Mouse (Mus musculus) c-Kit-positive CD71-positive TER-119-negative erythroid progenitor cells, embryonic 14.5 days (primary cell): ENCODE results near the gene Frs2.
A peak's percentile ranks its signal among the peaks of the same experiment; 100 is the strongest.
"Not testable (repeated sequence)": the region's sequence is repeated elsewhere in the genome, so short reads cannot be mapped to it uniquely, and the experiment has no call there.

Experiments used
- DNase-seq: peaks from one replicate; pipeline ENCODE4 v3.0.0-alpha.2; 2013; ENCODE audit warnings: low read depth

Frs2 gene

DNA sequence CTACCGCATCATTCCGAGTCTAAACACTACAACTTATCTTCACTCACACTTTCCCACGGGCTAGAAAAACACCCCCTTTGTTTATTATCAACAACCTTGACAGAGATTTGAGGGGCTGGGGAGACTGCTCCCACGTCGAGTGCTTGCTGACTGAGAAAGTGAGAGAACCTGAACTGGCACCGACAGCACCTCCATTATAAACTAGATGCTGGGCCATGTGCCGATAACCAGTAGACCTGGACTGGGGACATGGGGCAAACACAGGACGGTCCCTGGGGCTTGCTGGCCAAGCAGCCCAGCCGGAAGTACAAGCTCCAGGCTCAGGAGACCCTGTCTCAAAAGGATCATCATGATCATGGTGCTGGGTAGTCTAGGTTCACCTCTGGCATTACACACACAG, 1.9 kb downstream of the Frs2 start:
- DNase-seq, result no peak

DNA sequence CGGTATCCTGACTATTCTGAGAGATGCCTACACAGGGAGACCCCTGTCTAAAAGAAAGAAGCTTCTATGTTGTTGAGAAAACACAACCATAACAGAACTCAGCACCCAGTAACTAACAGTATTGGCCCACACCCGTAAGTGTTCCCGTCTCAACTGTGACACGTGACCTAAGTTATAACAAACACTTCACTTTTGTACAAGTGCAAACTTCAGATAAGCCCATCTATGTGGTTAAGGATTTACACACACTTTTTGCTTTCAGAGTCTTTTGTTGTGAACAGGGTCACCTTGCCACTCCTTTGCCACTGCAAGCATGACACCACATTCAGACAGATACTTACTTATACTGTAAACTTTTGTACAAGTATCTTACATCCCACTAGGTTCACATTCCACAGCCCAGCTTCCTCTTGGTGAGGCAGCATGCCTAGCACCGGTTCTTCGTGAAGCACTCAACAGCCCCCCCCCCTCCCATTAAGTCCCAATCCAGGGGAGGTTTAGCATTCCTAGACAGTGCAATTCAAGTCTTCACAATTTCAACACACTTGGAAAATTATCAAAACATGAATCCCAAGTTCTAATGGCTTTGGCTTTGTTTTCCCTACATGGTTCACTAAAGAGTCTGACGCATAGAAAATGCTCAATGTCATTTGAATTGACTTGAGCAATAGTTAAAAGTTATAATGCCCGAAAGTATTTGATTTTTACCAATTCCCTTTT, 2.6 kb downstream of the Frs2 start:
- peak; percentile 73 for DNase-seq

DNA sequence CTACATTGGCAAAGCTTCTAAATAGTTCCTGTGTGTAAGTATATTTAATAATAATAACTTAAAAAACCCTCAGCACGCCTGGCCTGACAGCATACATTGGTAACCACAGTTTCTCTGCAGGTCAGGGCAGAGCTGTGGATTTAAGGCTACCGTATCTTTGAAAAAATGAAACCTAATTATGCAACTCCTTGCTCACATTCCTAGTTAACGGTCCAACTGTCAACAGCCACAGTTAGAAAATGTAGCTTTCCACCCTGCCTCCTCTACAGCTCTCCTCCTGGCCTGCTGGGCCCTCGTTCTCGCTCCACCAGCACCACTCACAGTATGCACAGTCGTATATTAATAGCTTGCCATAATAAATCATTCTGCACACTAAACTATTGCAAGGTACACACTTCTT, 3.7 kb downstream of the Frs2 start:
- no peak for DNase-seq

DNA sequence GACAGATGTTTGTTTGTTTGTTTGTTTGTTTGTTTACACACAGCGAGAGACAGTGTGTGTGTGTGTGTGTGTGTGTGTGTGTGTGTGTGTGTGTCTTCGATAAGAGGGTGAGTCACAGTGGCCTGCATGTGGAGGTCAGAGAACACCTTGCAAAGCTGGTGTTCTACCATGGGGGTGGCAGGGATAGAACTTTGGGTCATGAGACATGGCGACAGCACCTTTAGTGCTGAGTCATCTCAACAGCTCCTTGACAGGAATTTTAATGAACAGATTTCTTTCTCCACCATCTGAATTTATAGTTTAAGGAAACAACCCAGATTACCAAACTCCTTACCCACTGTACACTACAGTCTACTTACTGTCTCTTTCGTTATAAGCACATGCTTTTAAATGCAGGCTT, 4.3 kb downstream of the Frs2 start:
- no peak for DNase-seq

DNA sequence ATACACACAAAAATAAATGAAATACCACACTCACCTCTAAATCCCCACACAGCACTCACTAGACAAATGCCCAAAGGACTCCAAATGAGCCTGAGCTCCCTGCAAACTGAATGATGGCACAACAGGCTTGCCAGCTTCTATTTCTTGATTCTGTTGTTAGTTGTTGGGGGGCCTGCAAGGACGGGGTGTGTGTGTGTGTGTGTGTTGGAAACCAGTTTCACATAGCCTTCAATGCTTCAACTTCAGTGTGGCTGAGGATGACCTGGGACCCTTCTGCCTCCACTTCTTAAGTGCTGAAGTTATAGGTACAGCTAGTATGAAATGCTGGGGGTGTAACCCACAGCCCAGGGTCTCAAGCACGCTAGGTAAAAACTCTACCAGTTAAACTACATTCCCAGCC, 5.0 kb downstream of the Frs2 start:
- no peak for DNase-seq

DNA sequence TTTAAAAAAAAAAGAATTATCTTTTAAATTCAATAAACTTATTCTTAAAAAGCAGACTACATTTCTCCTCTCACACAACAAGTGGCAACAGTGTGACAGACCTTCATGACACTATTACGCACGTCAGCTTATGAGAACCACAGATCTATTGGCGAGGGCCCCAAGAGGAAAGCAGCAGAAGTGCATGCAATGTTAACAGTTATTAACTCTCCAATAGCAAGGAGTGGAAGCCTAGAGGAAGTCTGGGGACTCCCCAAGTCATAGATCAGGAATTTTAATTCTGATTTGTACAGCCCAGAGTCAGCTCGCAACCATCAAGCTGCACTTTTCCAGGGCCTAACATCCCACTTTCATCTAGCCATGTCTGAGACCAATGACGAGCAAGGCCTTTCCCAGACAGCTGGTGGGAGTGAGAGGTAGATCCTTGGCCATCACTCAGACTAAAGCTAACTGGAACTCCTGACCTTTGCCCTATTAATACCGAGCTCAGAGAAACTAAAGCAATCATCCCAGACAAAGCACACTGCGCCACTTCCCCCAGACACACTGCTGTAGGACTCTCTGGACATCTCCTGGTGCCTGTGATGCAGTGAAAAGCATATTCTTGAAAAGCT, 6.3 kb downstream of the Frs2 start:
- no peak for DNase-seq

DNA sequence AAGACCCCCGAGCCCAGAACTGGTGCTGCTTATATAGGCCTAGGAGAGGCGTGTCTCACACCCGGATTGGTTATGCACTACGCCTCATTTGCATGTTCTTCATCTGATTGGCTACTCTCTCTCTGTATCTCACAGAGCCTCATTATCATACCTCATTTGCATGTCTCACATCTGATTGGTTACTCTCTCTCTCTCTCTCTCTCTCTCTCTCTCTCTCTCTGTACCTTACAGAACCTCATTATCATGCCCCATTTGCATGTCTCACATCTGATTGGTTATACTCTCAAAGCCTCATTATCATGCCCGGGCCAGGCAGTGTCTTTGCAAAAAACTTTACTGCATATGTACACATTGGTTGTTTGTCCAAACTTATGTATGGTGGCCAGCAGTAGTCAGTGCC, 16.8 kb downstream of the Frs2 start:
- DNase-seq, result not testable (repeated sequence)

DNA sequence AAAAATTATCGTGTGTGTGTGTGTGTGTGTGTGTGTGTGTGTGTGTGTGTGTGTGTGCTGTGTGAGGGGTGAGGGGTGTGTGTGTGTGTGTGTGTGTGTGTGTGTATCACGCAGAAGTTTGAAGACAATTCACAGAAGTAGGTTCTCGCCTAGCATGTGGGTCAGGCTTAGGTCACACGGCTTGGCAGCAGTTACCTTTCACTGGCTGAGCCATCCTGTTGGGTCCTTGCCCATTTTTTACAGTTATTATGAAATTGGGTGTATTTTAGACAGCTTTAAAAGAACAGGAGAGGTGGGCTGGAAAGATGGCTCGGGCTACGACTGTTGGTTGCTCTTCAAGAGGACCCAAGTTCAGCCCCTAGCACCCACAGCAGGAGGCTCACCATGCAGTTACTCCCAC, 18.3 kb downstream of the Frs2 start:
- DNase-seq, result no peak

DNA sequence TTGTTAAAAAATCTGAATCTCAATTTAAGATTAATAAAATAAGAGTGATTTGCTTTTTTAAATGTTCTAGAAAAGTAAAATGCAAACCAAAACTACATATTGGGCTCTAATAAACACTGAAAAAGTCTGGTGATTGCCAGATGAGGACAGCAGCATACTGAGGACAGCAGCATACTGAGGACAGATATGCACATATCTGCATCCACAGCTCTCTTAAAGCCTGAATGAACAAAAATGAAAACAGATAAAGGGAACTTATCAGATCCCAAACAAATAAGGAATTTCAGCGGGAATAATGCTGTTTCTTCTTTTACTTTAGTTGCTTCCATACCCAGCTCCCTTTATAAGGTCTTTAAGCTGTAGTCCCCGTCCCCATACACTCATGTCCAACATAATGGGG, 19.6 kb downstream of the Frs2 start:
- DNase-seq, result no peak

DNA sequence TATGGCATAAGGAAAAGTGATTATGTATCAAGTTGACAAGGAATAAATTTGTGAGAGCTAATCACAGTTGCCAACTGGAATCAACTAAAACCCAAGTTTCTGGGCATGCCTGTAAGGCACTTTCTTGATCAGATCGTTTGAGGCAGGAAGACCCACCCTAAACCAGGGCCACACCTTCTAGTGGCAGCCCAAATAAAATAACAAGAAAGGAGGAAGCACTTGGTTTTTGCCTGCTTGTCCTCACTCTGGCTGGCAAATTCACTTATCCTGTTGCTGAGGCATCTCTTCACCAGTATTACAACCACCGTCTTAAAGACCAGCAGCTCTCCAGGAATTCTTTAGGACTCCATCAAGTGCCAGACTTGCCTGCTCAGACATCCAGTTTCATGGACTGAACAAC, 20.9 kb downstream of the Frs2 start:
- no peak for DNase-seq

DNA sequence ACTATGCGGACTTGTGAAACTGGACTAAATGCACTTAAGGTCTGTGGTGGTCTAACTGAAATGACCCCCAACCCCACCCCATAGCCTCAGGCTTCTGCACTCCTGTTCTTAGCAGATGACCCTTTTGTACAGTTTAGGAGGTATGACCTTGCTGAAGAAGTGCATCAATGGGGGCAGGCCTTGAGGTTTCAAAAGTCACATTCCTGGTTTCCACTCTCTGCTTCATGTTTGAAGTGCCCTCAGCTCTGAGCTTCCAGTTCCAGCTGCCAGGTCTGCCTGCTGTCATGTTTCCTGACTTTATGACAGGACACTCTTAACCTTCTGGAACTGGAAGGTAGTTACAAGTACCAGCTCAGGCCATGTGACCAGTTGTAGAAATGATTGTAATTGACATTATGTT, 21.6 kb downstream of the Frs2 start:
- DNase-seq, result no peak

DNA sequence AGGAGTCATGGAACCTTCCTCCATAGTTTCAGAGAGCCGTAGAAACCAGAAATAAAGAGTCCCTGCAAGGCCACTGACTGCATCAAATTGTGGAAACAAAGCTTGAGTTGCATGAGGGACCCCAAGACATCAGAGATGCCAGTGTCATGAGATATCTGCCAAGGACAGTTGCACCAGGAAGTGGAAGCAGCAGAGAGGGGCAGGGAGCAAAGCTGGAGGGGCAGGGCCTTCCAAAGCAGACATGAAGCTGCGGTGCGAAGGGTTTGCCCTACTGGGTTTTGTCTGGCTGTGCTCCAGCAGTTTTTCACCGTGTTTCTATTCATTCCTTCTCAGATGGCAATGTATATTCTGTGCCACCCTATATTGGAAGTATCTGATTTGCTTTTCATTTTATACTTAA, 22.1 kb downstream of the Frs2 start:
- DNase-seq, result no peak

DNA sequence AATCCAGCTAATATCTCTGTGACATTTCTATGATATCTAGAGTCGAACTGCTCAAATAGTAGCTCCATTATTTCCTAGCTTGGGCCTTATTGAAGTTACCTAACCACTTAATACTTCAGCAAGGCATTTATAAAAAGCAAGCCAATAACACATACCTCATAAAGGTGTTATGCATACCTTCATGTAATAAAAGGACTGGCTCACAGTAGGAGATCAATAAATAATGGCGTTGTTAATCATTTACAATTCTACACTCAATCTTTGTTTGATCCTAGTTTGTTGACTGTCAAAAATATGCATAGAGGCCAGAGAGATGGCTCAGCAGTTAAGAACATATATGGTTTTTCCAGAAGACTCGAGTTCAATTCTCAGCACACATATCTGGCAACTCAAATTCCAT, 26.9 kb downstream of the Frs2 start:
- DNase-seq, result no peak

DNA sequence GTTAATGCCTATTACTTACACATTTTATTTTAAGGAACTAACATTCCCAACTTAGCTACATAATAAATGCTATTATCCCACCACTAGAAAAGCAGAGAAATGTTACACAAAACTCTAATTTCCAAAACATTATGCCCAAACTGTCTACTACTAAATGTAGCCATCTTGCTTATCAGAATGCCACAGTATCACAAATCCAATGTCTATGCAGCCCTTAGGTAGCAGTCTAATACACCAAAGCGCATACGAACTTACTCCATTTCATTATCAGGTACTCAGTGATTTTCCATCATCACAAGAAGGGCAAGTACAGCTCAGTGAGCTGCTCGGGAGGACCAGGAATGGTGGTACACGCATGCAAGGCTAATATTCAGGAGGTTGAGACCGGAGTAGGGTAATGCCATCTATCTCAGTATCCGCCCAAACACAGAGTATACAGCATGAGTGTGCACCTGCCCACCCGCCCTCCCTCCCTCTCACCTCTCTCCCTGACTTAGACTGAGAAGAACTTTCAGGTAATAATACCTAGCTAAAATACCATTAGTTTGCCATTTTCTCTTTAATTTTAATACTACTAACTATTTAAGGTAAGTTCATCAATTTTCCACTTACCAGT, 28.2 kb downstream of the Frs2 start:
- no peak for DNase-seq

DNA sequence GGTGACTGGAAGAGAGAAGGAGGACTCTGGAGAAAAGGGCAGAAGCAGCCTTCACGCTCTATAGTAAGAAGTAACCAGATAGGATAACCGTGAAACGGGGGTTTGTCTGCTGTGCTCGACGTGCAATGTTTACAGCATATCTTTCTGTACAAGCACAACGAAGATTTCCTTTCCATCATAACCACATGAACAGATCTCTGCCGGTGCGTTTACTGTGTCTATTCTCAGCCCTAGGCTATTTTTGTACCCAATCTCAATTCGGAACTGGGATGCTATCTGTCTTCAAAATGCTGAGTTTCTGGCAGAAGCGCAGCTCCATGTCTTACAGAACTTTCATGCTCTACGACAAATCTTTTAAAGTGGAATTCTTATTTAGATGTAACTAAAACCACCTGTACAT, 28.8 kb downstream of the Frs2 start:
- DNase-seq, result no peak

DNA sequence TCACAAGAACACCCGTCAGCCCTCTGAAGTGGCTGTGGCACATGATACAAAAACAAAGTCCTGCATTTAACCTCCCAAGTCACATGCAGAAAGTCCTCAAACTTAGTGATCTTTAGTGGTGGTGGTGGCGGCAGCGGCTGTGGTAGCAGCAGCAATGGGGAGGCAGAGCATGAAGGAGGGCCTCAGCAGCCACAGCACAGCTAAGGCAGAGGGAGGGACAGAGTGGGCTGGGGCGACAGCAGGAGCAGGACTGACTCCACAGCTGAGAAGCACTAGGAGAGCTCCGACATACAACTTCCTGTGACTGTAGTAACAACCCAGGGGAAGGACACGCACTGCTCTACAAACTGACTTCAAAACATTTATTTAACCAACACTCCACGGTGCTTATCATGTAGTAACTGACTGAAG, 29.9 kb downstream of the Frs2 start:
- DNase-seq, result no peak

DNA sequence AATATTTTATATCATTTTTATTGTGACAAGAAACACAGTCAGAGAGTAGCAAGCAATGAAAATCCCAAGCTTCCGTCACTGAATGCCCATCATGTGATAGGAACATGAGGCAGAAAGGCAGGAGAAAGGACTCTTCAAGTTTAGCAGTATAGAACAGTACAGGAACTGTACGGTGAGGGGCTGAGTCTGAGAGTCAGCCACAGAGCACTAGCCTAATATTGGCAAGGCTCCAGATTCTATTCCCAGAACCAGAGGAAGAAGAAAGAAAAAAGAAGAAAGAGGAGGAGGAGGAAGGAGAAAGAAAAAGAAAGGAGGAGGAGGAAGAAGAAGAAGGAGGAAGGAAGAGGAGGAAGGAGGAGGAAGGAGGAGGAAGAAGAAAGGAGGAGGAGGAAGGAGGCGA, 32.7 kb downstream of the Frs2 start:
- DNase-seq, result no peak

DNA sequence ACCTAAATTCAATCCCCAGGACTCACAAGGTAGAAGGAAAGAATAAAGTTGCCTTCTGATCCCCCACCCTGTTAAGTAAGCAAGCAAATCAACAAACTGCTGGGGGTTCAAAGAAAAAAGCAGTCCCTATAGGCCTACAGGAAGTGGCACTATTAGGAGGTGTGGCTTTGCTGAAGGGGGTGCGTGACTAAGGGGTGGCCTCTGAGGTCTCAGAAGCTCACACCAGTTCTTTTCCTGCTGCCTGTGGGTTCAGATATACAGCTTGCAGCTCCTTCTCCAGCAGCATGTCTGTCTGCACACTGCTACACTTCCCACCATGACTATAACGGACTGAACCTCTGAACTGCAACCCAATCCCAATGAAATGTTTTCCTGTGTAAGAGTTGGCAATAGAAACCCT, 35.8 kb downstream of the Frs2 start:
- DNase-seq, result peak; percentile 36

DNA sequence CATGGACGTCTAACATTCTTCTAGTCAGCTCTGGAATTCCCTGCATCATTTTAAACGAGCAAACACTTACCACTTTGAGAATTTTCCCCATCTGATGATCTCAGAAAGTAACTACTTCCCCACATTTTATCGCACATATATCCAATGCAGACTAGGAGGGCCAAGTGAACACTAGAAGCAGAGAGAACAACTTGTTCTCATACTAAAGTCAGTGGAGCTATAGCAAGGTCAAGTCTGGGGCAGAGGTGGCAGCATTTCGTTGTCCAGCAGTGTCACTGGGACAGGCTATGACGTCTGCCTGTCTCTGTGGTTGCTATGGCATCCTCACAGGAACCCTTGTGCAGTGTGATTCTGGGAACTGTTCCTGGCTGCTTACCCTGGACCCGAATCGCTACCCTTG, 36.9 kb downstream of the Frs2 start:
- DNase-seq, result no peak

DNA sequence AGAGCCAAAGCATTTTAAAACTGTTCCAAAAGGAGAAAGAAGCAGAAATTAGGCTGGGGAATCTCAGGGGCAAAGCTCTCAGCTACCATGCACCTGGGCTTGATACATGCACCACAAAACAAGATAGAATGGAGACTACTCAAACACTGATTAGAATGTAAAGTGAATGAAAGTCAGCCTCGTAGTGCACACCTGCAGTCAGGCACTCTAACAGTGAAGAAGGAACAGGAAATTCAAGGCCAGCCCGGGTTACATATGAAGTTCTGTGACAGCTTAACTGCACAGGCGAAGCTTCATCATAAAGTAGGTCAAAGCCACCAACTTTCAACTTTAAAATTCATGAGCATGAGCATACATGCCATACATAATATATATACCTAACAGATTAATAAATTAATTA, 38.1 kb downstream of the Frs2 start:
- no peak for DNase-seq

DNA sequence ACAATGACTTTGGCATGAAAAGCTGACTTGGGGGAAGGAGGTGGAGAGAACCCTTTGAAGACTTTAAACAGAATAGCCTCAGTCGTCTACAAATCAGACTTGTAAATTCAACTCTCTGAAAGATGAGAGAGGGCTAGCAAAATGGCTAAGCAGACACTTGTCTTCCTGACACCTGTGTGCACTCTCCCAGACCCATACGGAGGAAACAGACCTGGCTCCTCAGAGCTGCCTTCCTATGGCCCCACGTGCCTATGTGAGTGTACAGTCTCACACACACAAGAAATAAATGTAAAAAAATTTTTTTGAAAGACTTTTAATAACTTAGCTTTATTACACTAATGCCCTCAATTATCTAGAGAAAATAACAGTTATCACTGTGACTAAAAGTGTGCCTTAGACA, 41.6 kb downstream of the Frs2 start:
- DNase-seq, result no peak

DNA sequence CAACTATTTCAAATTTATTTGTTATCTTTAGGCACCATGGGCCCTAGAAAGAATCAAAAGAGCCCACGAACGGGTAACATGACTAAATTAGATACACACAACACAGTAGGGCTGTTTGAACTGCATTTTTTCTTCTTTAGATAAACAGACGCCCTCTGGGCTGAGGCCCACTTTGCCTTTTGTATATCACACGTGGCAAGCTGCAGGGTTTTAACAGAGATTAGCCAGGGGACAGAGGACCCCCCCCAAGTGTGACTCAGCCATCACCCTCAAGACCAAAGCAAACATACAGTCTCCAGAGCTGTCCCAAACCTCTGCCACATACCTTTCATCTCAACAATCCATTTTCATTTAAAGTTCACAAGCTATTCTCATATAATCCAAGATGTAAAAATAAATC, 42.1 kb downstream of the Frs2 start:
- peak; percentile 87 for DNase-seq

DNA sequence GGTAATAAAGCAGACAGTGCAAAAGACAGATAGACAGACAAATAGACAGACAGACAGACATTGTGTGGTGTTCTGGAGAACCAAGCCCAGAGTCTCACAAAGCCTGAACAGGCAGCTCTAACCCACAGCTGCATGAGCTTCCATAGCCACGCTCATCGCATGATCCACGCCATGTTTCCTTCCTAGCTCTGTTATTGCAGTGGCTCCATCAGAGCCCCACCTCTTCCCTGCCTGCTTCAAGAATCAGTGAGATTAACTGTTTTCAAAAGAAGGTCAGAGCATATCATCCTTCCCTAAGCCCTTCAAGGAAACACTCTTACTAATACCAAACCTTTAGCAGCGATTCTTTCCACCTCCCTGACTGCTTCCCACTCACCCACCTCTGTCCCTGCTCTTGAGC, 43.3 kb downstream of the Frs2 start:
- DNase-seq, result peak; percentile 44
